Mouse (Mus musculus) adrenal gland, adult (tissue): ENCODE results near the gene Odf2l.

ENCODE experiments used
- DNase-seq, 2 experiments: peaks; one replicate each; pipeline ENCODE4 v3.0.0; 2022 to 2023; ENCODE audit warnings: low spot score in 1 of 2; ENCODE audit not compliant: inconsistent age in 2 of 2

The Odf2l gene

DNA sequence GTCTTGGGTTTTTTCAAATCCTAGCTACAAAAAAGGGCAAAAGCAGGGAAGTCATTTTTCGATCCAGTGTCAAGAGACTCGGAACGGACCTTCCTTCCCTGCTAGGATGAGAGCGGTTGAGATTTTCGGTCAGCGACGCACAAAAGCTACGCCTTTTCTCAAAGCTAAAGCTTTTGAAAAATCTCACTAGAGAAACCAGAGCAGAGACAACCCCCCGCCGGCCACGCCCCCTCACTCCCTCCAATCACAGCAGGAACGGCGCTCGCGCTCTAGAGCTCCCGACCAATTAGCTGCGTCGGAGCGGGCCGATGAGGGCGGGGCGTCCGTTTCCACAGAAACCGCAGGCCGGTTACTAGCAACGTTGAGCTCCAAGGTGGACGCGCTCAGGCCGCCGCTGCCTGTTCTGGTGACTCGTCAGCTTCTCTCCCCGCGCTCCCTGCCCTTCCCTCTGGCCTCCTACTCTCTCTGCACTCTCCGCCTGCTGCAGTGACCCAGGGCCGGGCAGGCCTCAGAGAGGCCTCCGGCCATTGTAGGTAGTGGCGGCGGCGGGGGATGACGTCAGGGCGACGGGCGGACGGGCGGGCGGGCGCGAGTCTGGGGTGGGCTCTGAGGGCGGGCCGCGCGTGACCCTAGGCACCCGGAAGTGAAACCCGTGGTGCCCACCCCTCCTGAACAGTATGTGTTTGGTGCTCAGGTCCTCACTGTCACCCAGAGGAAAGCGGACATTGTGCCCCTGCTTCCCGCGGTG lies at the start of gene Odf2l:
Gene Odf2l (plus strand): TSS at position 335 of the 748 bp plus-strand sequence.
- peak; percentile 98 to 100 for DNase-seq

- no peak for DNase-seq
Observed at GRCm38 (mm10) chr3:145068964-145069363, 49.4 kb upstream of the Odf2l start.

DNA sequence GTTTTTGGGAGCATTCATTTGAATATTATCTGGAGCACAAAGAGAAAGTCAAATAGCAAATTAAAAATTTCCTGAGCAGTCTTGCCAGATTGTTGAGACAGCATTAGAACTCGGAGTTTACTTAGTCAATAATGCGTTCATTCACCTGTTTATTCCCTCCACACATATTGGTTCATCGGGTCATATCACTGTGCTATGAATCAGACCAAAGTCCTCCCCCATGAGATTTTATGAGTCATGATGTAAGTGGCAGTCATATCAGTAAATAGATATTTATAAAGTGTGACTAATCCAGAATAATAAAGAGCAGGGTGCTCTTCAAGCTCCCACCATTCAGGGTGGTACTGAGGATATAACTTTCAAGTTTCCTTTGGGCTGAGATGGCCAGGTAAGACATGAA lies 46.0 kb upstream of the Odf2l start:
- DNase-seq = no peak

DNA sequence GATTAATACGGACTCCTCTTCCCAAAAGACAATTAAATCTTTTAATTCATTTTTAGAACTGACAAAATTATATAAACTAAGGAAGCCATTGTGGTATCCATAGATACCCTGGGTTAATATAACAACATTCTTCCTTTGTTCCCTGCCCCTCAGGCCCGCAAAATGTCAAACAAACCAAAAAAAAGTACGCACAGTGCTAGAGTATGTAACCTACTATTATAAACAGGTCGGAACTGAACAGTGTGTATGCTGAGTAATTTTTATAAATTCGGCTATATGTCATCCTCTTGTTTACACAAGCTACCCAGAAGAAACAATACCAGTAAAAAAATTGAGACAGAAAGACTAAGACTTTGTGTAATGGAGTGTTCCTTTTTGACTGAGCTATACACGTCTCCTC lies 40.0 kb upstream of the Odf2l start:
- no peak for DNase-seq

- no peak for DNase-seq
Observed at GRCm38 (mm10) chr3:145080904-145081303, 37.5 kb upstream of the Odf2l start.

GRCm38 (mm10) chr3:145083081-145083480 lies 35.3 kb upstream of the Odf2l start:
- DNase-seq = no peak

DNA sequence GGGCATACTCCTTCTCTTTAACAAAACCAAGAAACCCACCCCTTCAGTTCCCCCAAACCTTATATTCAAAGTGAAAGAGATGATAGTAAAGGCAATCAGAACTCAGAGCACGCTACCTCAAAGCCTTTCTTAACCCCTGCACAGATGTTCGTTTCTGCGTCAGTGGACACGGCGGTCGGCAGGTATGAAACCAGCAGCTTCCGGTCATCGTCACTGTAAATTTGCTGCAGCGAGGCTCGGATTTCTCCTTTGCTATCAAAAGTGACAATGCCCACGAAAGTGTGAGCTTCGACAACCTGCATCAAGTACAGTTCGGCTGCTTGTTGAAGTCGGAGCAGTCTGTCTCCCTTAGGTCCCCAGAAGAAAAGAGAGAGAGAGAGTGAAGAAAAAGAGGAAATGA lies 32.2 kb upstream of the Odf2l start:
- no peak for DNase-seq

- no peak for DNase-seq
Observed at GRCm38 (mm10) chr3:145087857-145088598, 30.4 kb upstream of the Odf2l start.

DNA sequence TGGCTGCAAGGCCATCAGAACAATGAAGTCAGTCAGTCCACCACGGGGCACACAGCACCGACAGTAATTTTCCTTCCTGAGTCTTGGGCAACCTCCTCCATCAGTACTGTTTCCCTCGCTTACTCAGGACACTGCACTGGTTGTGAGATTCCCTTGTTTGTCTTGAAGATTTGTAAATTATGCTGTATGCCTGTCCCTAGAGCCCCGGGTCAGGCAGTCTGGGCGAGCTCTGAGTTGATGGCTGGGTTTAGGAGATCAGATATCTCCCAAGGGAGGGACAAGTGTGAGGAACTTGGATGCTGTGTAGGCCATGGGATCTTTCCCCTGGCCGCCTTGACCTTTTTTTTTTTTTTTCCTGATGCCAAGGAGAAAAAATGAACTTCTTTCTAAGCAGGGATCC lies 19.1 kb upstream of the Odf2l start, which contains the start of gene Clca2:
Gene Clca2 (minus strand): TSS at position 153 of the 400 bp plus-strand sequence.
- DNase-seq = no peak

- peak; percentile 24 to 54 for DNase-seq
Observed at GRCm38 (mm10) chr3:145101891-145102555, 16.4 kb upstream of the Odf2l start.

GRCm38 (mm10) chr3:145103321-145103720 lies 15.1 kb upstream of the Odf2l start:
- DNase-seq = no peak

GRCm38 (mm10) chr3:145103770-145104169 lies 14.6 kb upstream of the Odf2l start:
- DNase-seq = no peak

DNA sequence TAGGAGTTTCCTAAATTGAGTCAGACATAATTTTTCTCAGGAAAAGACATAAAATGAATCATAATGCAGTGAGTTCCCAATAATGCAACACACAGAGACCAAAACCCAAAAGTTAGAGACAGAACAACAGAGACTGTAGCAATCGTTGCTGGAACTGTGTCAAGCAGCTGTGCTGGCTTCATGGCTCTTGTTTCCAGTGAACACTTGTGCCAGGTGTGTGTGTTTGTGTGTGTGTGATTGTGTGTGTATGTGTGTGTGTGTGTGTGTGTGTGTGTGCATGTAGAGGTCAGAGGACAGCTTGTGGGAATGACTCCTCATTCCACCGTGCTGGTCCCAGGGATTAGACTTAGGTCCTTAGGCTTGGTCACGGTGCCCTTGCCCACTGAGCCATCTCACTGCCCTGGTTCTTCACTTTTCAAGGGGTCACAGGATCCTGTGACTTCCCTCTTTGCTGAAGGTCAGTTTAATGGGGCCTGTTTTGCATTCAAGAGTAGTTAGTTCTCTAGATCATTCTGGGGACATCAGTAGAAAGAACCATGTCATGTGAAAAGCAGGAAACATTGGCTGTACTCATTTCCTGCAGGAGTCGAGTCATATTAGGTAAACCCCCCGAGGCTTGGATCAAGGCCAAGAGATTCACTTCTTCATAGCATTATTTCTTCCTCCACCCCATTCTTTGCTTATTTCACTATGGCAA lies 13.2 kb upstream of the Odf2l start:
- no peak for DNase-seq

GRCm38 (mm10) chr3:145105773-145106504 lies 12.4 kb upstream of the Odf2l start:
- no peak for DNase-seq

- no peak for DNase-seq
Observed at GRCm38 (mm10) chr3:145115169-145115568, 3.2 kb upstream of the Odf2l start.

DNA sequence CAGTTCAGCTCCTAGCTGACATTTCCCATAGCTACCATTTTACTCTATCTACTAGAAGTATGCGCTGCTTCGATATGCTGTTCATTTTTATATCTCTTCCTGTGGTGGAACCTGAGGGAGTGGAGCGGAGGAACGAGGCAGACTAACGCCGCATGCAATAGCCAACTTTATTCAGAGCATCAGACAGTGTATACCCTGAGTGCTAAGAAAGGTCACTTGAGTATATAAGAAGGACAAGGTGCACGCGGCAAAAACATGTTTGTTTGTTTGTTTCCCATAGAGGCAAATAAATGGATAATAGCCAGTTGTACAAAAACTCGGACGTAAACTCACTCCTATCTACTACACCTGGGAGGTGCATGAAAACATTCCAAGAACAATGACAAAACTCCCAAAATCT lies 751 bp upstream of the Odf2l start:
- DNase-seq = no peak

DNA sequence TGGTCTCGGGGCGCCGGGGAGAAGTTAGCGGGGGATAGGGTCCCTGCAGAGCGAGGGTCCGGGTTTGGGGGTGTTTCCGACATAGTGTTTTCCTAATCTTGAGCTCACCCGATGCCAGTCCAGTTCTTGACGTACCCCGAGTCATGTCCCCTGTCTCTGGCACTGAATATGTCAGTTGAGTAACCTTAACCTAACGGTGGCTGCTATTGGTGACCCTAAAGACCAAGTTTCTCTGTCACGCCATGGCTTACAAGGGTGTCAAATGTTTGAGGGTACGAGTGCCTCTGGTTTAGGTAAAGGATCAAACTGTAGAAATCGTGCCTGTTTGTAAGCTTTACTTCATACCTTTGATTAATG lies 592 bp downstream of the Odf2l start:
- DNase-seq = no peak

DNA sequence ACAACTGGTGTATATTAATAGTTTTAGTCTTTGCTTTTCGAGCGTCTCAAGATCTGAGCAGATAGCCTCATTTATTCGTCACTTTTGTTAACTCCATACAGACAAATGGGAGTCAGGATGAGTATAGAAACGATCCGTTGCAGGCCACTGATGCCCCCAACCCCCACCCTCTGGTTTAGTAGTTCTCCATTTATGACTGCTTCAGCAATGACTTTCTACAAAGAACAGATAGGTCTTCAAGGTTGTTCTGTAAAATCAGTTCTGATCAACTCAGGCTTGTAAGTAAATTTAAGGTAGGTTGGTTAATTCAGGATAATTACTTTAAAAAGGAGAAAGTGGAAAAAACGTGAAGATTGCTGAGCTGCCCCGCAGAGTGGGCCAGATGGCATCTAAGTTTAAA lies 1.0 kb downstream of the Odf2l start:
- DNase-seq = peak in 1 of 2 experiments; percentile 15

GRCm38 (mm10) chr3:145126618-145127017 lies 8.2 kb downstream of the Odf2l start:
- no peak for DNase-seq

DNA sequence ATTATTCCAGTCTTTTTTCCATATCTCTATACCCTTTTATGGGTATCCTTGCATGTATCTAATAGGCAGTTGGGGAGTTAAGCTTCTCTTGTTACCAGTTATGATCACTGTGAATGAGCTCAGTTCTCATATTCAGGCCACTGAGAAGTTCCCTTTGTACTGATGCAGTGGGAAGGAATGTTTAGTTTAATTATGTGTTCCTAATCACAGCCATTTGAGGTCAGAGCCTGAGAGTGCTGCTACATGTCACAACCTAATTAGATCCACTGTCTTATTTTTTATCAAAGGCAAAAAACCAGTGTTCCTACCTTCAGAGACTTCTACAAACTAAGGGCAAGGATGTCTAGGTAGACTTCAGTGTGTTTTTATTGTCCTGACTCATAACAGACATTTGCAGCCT lies 11.0 kb downstream of the Odf2l start:
- no peak for DNase-seq
